Mouse (Mus musculus): ENCODE data around the gene Xlr5a. TPM values are rescaled to one million over a fixed set of nuclear protein-coding genes. Genes with fewer than 3 reads are reported as not detected.
A peak's percentile ranks its signal among the peaks of the same experiment; 100 is the strongest.
"Not testable (repeated sequence)": the region's sequence is repeated elsewhere in the genome, so short reads cannot be mapped to it uniquely, and the experiment has no call there.

The Xlr5a gene
- not detected for total RNA-seq (2022)

DNA sequence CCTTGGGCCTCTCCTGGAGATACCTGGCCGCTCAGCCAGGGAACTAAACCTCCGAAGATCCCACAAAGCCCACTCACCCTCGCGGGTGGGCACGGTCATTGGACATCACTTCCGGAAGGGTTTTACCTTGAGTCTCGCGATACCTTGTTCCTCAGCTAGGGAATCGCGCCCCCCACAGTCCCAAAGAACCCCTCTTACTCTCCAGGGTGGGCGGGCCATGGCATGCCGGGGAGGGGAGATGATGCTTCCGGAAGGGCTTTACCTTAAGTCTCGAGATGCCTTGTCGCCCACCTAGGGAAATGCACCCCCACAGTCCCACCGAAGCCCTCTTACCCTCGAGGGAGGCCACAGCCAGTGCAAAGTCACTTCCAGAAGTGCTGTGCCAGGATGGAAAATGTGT is at the start of gene Xlr5a, which contains the start of gene Xlr5c:
Gene Xlr5a, minus strand, starts transcription at position 101 of the 400 bp plus-strand sequence.
Gene Xlr5c, minus strand, starts transcription at position 101 of the 400 bp plus-strand sequence.
- DNase-seq, result not testable (repeated sequence)

DNA sequence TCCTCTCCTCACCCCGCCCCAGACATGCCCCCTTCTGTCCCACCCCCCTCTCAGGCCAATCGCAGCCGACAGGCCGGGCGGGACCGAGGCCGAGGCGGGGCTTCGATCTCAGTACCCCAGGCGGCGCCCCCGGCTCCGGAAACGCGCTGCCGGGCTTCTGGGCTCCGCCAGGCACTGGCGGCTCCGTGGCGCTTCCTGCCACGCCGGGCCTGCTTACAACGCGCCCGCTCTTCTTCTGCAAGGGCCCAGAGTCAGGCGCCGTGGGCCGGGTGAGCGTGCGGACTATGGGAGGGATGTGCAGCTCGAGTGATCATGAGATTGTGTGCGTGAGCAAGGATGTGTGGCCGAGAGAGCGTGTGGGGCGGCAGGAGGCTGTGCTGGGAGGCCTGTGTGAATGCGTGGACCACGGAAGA is 49.7 kb upstream of the Xlr5a start, which contains the start of gene Zfp275:
Gene Zfp275, plus strand, starts transcription at position 139 of the 413 bp plus-strand sequence.
- peak; percentile 70 for DNase-seq

GRCm38 (mm10) chrX:73342068-73342467 is 49.3 kb upstream of the Xlr5a start:
- DNase-seq, result no peak

GRCm38 (mm10) chrX:73341473-73341872 is 48.7 kb upstream of the Xlr5a start:
- DNase-seq, result no peak

GRCm38 (mm10) chrX:73336740-73337139 is 44.0 kb upstream of the Xlr5a start, which contains the start of gene Gm45015:
Gene Gm45015, minus strand, starts transcription at chrX:73336840.
- no peak for DNase-seq

DNA sequence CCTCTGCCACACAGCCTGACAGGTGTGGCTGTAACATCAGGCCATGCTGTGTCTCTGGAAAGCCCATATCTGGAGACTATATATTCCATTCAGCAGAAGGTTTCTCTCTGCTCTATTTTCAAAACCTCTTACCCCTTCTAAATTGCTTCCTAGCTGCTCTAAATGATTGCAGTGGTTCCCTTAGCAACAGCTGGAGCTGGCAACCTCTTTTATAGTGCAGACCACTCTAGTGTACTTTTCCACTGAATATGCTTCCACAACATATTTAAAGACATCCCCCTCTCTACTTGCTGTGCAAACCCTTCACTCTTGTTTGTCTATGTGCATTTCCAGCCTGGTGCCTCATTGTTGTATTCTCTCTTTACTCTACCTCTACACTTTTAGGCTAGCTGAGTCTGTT is 40.8 kb upstream of the Xlr5a start:
- no peak for DNase-seq

GRCm38 (mm10) chrX:73327215-73327614 is 34.4 kb upstream of the Xlr5a start:
- no peak for DNase-seq

DNA sequence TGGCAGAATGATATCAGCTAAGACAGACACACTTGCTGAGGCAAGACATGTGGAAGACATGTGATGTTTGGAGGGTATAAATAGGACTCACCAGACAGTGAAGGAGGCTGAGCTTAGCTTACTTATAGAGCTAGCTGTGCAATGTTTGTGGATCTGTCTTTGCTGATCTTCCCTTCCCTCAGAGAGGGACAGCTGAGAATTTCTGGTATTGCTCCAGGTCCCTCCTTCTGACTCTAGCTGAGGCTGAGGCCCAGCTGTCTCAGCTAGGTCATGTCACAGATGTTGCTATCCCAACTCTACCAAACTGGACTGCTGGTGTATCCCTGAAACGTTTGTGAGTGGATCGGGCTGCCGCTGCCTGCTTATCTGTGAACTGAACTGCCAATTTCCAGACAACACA is 28.3 kb upstream of the Xlr5a start:
- no peak for DNase-seq

- no peak for DNase-seq
Observed at GRCm38 (mm10) chrX:73312522-73312921, 19.7 kb upstream of the Xlr5a start.

DNA sequence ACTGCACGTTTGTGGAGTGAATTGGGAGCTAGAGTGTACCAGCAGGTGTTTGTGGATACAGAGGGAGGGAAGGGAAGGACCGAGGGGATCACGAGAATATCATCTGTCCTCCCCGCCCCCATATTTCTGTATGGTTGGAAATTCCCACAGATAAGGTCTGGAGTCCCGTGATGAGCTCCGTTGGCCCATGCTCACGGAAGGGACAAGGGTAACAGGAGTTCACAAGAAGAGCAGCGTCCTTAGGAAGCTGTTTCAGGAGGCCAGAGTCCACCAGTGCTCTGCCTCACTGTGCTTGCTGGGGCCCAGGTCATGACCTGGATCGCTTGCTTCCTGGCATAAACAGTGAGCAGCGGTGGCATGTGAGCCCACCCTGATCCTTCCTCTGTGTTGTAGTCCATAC is 3.0 kb upstream of the Xlr5a start:
- DNase-seq, result not testable (repeated sequence)

DNA sequence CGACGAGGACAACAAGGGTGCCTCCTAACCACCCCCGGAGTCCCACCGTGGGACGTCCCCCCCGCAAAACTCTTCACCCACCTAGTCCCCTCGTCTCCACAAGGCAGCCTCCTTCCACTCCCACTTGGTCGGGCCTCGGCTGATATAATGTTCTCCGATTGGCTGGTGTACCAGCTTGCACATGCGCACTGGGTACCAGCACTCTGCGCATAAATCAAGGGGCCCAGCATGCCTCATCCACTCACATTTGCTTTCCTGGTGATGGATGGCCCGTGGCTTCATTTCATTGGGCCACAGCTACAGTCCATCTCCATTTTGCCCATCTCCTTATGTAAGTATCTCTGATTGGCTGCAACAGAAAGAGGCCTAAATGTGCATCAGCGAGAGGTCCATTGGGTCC is 27.5 kb downstream of the Xlr5a start, which contains the start of gene Xlr3c:
Gene Xlr3c, minus strand, starts transcription at position 121 of the 400 bp plus-strand sequence.
- DNase-seq, result not testable (repeated sequence)

DNA sequence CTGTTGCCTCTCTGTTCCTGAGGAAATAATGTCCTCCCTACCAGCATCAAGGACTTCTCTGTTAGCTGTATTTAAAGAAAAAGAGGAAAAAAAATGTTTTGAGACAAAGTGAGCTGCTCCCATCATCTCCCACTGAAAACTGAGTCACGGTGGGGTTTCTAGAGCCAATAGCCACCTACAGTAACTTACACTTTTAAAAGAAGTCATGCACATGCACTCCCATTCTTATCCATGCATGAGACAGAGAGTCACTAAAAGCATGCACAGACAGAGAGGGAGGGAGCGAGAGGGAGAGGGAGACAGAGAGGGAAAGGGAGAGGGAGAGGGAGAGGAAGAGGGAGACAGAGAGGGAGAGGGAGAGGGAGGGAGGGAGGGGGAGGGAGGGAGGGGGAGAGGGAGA is 30.3 kb downstream of the Xlr5a start:
- not testable (repeated sequence) for DNase-seq

- DNase-seq, result not testable (repeated sequence)
Observed at GRCm38 (mm10) chrX:73242821-73243325, 49.9 kb downstream of the Xlr5a start, which contains the start of gene Xlr4c. Gene Xlr4c, minus strand, starts transcription at chrX:73243130.

- no peak for DNase-seq
Observed at GRCm38 (mm10) chrX:73229288-73229687, 63.5 kb downstream of the Xlr5a start.

GRCm38 (mm10) chrX:73228606-73229214 is 64.1 kb downstream of the Xlr5a start:
- DNase-seq, result peak; percentile 26

DNA sequence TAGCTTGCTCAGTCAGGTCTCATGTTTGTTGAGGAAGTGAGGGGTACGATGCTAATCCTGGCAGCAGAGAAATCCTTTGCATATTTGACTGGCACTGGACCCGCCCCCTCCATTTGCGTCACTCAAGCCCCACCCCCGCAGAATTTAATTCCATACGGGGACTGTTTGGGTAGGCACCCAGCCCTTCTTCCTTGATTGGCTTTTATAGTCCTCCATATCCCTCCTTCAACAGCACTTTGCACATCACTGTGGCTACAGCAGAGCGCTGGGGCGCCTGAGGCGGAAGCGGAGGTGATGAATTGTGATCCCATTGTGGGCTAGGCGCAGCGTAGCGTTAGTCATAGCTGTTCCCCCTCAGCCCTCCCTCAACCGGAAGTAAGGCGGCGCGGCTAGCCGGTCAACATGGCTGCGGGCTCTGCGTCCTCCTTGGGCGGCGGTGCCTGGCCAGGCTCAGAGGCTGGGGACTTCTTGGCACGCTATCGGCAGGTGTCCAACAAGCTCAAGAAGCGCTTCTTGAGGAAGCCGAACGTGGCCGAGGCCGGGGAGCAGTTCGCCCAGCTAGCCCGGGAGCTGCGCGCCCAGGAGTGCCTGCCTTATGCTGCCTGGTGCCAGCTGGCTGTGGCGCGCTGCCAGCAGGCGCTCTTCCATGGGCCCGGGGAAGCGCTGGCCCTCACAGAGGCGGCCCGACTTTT is 64.7 kb downstream of the Xlr5a start, which contains the start of gene F8a:
Gene F8a, plus strand, starts transcription at position 378 of the 692 bp plus-strand sequence.
- peak; percentile 67 for DNase-seq

GRCm38 (mm10) chrX:73225365-73225764 is 67.4 kb downstream of the Xlr5a start:
- no peak for DNase-seq

- DNase-seq, result not testable (repeated sequence)
Observed at GRCm38 (mm10) chrX:73213819-73214564, 78.8 kb downstream of the Xlr5a start, which contains the start of gene Xlr4b. Gene Xlr4b, plus strand, starts transcription at chrX:73214333.

DNA sequence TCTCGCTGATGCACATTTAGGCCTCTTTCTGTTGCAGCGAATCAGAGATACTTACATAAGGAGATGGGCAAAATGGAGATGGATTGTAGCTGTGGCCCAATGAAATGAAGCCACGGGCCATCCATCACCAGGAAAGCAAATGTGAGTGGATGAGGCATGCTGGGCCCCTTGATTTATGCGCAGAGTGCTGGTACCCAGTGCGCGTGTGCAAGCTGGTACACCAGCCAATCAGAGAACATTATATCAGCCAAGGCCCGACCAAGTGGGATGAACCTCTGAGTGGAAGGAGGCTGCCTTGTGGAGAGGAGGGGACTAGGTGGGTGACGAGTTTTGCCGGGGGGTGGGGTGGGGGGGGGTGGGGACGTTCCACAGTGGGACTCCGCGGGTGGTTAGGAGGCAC is 100.8 kb downstream of the Xlr5a start, which contains the start of gene Xlr3b:
Gene Xlr3b, plus strand, starts transcription at position 274 of the 400 bp plus-strand sequence.
- peak; percentile 11 for DNase-seq

- DNase-seq, result not testable (repeated sequence)
Observed at GRCm38 (mm10) chrX:73176889-73177288, 115.9 kb downstream of the Xlr5a start, which contains the start of gene Spin2d. Gene Spin2d, minus strand, starts transcription at chrX:73176989.

DNA sequence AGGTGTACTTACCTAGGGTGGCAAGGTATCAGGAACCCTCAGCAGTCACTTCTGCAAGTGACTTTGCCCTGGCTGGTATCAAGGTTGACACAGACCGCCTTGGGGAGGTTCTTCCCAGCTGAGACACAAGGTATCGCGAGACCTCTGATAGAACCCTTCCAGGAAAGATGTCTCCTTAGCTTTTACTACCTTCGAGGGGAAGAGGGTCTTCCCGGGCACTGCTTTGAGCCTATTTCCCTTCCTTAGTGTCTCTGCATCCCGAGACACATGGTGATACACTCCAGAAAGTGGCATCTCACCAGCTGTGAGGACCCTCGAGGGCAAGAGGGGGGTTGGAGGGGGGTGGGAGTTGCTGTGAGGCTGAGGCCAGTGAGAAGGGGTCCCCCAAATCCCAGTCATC is 143.4 kb downstream of the Xlr5a start, which contains the start of gene DXBay18:
Gene DXBay18, minus strand, starts transcription at position 101 of the 400 bp plus-strand sequence.
- DNase-seq, result not testable (repeated sequence)

GRCm38 (mm10) chrX:73148496-73148895 is 144.3 kb downstream of the Xlr5a start, which contains the start of gene Xlr5b:
Gene Xlr5b, plus strand, starts transcription at chrX:73148796.
- DNase-seq, result not testable (repeated sequence)
